In the genomic region with DNA sequence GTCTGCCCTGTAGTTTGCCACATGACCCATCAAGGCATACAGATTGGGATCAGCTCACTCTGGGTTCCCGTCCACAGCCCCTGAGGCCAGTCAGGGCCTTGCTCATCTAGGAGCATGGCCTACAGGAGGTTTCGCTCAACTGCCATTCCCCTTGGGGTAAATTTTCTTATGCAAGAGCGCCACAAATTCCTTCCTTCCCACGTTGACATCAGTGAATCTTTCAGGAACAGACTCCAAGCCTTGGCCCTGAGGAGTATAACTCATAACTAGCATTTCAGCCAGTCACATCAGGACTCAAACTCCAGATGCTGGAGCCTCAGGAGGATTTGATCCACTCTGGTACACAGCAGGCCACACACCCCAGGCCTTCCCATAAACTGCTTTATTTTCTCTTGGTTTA, we compare ENCODE assay signal across 22 mouse cellular contexts.
DNase-seq lines count a peak whose midpoint lies in the region; ATAC-seq lines count a peak whose summit lies in the region.
"Had no signal": no experiment of that assay in that cellular context is flagged by ENCODE, and none has a peak within 500 bp of the region (broad histone marks: within the 10 kb centered on the region; RNA-seq: fewer than 3 reads in every experiment).

No protein-coding gene starts in this region.

- DNase-seq in gastrocnemius, adult 18-20 months (ENCODE audit: low spot score), result peak; percentile 66
- no peak for DNase-seq in gastrocnemius, postnatal 4 days (ENCODE audit: low spot score in 2 of 2)
- peak; percentile 54 to 69 for DNase-seq in heart, adult 18-20 months
- DNase-seq in 3T3-L1 (ENCODE audit: low read depth, low spot score), result peak; percentile 53
- peak; percentile 77 for DNase-seq in skeletal muscle tissue, adult 2 months (ENCODE audit: low read depth, low spot score)
- DNase-seq in layer of hippocampus, adult 9-10 months (ENCODE audit: low spot score), result no peak
- DNase-seq: adrenal gland, postnatal 25 days; cerebellum, adult 11-12 months; cerebellum, adult 9-10 months; cerebellum, postnatal 25 days; kidney, adult 11 months; kidney, adult 9 months had no signal

- no peak overlapping the region for H3K4me2 ChIP-seq in heart, embryonic 11.5 days
- H3K4me2 ChIP-seq: embryonic facial prominence, embryonic 13.5 days; forebrain, embryonic 12.5 days; heart, embryonic 13.5 days; hindbrain, embryonic 13.5 days had no signal

- H3K9me3 ChIP-seq in heart, embryonic 11.5 days (replicated peaks; ENCODE audit: control insufficient read depth, low read length), result no peaks in the 10 kb centered on the region
- H3K9me3 ChIP-seq: embryonic facial prominence, embryonic 13.5 days; forebrain, embryonic 12.5 days; hindbrain, embryonic 13.5 days had no signal

- H3K27me3 ChIP-seq in heart, embryonic 11.5 days (ENCODE audit: control insufficient read depth, insufficient read depth, low read length), result no peaks in the 10 kb centered on the region
- H3K27me3 ChIP-seq: CH12.LX; embryonic facial prominence, embryonic 13.5 days; forebrain, embryonic 12.5 days; heart, embryonic 13.5 days; hindbrain, embryonic 13.5 days; Patski had no signal

- no peaks in the 10 kb centered on the region for H3K36me3 ChIP-seq in heart, embryonic 11.5 days (ENCODE audit: control insufficient read depth, insufficient read depth, low read length)
- H3K36me3 ChIP-seq: embryonic facial prominence, embryonic 13.5 days; forebrain, embryonic 12.5 days; heart, embryonic 13.5 days had no signal

- H3K4me1 ChIP-seq in heart, embryonic 11.5 days (ENCODE audit: control insufficient read depth, insufficient read depth, low read length), result peaks cover 7% of the 10 kb centered on the region; the same call in 1 of the 2 replicates

- 79% methylated on average over 4 of the region's 4 CpGs for WGBS in heart, embryonic 11.5 days (ENCODE audit: insufficient replicate concordance)

- H3K4me3 ChIP-seq in heart, embryonic 11.5 days (ENCODE audit: low read depth, low read length), result no peak overlapping the region
- H3K4me3 ChIP-seq: embryonic facial prominence, embryonic 13.5 days; forebrain, embryonic 12.5 days; heart, embryonic 13.5 days; hindbrain, embryonic 13.5 days had no signal

- H3K9ac ChIP-seq in heart, embryonic 11.5 days (ENCODE audit: low read depth, low read length), result no peak overlapping the region
- H3K9ac ChIP-seq: embryonic facial prominence, embryonic 13.5 days; forebrain, embryonic 12.5 days; heart, embryonic 13.5 days; hindbrain, embryonic 13.5 days had no signal

- no peak for ATAC-seq in heart, embryonic 11.5 days (replicated peaks; ENCODE audit: insufficient number of reproducible peaks, low FRiP score, low TSS enrichment)
- ATAC-seq: activated CD4-positive, CD25-positive, alpha-beta regulatory T cell, adult 4 months; forebrain, embryonic 16.5 days; hindbrain, postnatal 0 days; Patski had no signal

- H3K27ac ChIP-seq in heart, embryonic 11.5 days (ENCODE audit: low read depth, low read length), result no peak overlapping the region
- H3K27ac ChIP-seq: embryonic facial prominence, embryonic 13.5 days; forebrain, embryonic 12.5 days; heart, embryonic 13.5 days; hindbrain, embryonic 13.5 days; hindbrain, postnatal 0 days had no signal

Comparison
In these comparisons a context has a peak if more than half of its experiments do, and no peak if none do; other contexts are left out.
1. DNase-seq: peak in gastrocnemius, adult 18-20 months (single experiment), heart, adult 18-20 months (2 of 2), 3T3-L1 (single experiment) and skeletal muscle tissue, adult 2 months (single experiment); none in gastrocnemius, postnatal 4 days (0 of 2) and layer of hippocampus, adult 9-10 months (single experiment).